Mouse (Mus musculus) cerebellum, adult 2 months (tissue): ENCODE results near the gene Gm7544.
"Not testable (repeated sequence)": the region's sequence is repeated elsewhere in the genome, so short reads cannot be mapped to it uniquely, and the experiment has no call there.

ENCODE experiments used
- CTCF ChIP-seq: fragments of 200-500 bp; IDR thresholded peaks from 2 replicates; pipeline ENCODE4 v1.5.1; 2011; ENCODE audit warnings: low read depth, mild to moderate bottlenecking, control low read depth, low read length, moderate library complexity, borderline replicate concordance; ENCODE audit not compliant: insufficient read depth
- POLR2A ChIP-seq: fragments of 200-500 bp; IDR thresholded peaks from 2 replicates; pipeline ENCODE4 v1.6.1; 2011; ENCODE audit warnings: low read length, control low read depth, borderline replicate concordance; ENCODE audit not compliant: insufficient read depth

- not testable (repeated sequence) for TF ChIP-seq CTCF, POLR2A
Observed at GRCm38 (mm10) chr1:83000306-83000705, 44.5 kb upstream of the Gm7544 start, which contains the start of gene Gm47959.
